Mouse (Mus musculus): ENCODE results near the gene 3110082I17Rik. TPM values are rescaled to one million over a fixed set of nuclear protein-coding genes. Genes with fewer than 3 reads are reported as not detected.

3110082I17Rik gene
- polyA plus RNA-seq, 1 experiment from 2014 or later: 34.1 TPM

DNA sequence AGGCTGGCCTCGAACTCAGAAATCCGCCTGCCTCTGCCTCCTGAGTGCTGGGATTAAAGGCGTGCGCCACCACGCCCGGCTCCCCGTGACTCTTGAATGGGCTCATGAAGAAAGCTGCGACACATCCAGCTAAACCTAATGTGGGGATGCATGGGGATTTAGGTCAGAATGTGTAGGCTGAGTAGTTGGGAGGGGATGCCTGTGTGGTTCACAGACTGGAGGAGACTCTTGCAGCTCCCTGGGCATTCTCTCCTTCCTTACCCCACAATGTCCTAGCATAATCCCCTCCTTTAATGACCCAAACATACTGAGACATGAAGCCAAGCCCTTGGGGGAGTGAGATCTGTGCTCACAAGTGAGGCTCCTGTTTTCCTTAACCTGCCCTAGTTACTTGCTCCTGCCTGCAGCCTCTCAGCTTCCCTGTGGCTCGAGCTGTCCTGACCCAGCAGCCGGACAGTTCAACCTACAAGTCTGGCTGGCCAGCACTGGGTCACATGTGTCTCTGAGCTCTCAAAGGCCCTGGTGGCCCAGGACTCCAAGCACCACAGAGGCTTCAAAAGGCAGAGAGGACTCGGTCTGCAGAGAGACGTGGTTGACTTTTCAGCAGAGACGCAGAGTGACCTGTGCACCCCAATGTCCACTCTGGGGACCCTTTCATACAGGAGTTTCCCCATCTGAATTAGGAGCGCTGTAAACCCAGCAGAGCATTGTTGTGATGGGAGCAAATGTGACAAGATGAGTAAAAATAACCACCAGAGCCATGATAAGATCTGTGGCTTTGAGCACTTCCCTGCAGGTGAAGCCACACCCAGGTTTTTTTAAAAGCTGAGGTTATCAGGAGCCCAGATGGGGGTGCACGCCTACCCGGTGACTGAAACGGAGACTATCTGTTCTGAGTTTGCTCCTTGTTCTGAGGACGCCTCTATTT, 78.5 kb downstream of the 3110082I17Rik start:
- no peaks in the 10 kb centered on the region for H3K27me3 ChIP-seq (ENCODE audit: control insufficient read depth, insufficient read depth, low read length)
- H3K36me3 ChIP-seq (ENCODE audit: control insufficient read depth, insufficient read depth, low read length): no peaks in the 10 kb centered on the region
- no peak overlapping the region for H3K4me3 ChIP-seq (ENCODE audit: low read depth, low read length)
- peaks cover 7% of the 10 kb centered on the region for H3K4me1 ChIP-seq (ENCODE audit: control insufficient read depth, insufficient read depth, low read length)
- no peak for DNase-seq (ENCODE audit: low spot score, missing footprints)
- H3K27ac ChIP-seq (ENCODE audit: low read depth, low read length): no peak overlapping the region; the same call in 1 of the 2 replicates
- H3K9ac ChIP-seq (ENCODE audit: low read length): no peak overlapping the region
- ATAC-seq (ENCODE audit: low FRiP score): no peak
- peak overlapping the region; percentile 4; the same call in 1 of the 2 replicates for H3K4me2 ChIP-seq
- 81% methylated on average over 18 of the region's 18 CpGs for WGBS
- no peaks in the 10 kb centered on the region for H3K9me3 ChIP-seq (ENCODE audit: control insufficient read depth, low read length)

DNA sequence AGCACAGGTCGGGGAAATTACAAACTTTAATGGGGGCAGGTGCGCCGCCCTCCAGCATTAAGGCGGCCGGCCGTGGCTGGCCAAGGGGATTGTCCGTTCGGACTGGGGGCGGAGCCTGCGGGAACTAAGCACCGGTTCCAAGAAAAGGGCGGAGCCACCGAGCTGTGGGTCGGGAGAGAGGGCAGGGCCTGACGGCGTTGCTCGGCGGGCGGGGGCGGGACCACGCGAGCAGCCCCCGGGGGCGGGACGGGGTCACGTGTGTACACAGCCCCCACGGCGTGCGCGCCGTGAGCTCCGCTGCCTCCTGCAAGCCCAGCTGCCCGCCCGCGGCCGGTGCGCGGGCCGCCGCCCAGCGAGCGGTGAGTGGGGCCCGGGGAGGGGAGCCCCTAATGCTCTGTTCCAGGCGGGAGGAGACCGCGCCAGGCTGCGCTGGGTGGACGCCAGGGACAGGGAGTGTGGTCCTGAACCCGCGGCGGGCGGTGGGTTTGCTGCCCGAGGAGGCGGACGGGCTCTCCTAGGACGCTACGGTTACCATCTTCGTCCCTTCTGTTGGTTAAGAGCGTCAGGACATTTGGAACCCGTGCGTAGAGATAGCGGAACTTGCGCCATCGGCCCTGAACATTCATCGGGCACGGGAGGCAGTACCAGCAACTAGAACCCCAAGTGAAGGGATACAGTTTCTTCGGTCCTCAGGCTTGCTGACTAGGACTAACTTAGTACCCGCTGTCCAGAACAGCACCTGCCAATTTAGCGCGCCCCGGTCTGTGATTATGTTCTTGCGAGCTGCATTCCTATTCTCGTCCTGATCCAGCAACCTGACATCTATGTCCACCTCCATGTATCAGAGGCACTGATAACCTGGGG, 79.7 kb downstream of the 3110082I17Rik start:
- peak; percentile 96 for DNase-seq (ENCODE audit: low spot score, missing footprints)
- ATAC-seq (ENCODE audit: low FRiP score): peak; percentile 89
- Histone ChIP-seq H3K36me3 (ENCODE audit: control insufficient read depth, insufficient read depth, low read length) (no peaks in the 10 kb centered on the region), H3K4me1 (ENCODE audit: control insufficient read depth, insufficient read depth, low read length) (peaks cover 7% of the 10 kb centered on the region), H3K9ac (ENCODE audit: low read length) (peak overlapping the region; percentile 69), H3K4me3 (ENCODE audit: low read depth, low read length) (peak overlapping the region; percentile 60), H3K27ac (ENCODE audit: low read depth, low read length) (peak overlapping the region; percentile 30), H3K27me3 (ENCODE audit: control insufficient read depth, insufficient read depth, low read length) (no peaks in the 10 kb centered on the region), H3K4me2 (peak overlapping the region; percentile 89), H3K9me3 (ENCODE audit: control insufficient read depth, low read length) (no peaks in the 10 kb centered on the region)
- WGBS: 1% methylated on average over 73 of the region's 73 CpGs

DNA sequence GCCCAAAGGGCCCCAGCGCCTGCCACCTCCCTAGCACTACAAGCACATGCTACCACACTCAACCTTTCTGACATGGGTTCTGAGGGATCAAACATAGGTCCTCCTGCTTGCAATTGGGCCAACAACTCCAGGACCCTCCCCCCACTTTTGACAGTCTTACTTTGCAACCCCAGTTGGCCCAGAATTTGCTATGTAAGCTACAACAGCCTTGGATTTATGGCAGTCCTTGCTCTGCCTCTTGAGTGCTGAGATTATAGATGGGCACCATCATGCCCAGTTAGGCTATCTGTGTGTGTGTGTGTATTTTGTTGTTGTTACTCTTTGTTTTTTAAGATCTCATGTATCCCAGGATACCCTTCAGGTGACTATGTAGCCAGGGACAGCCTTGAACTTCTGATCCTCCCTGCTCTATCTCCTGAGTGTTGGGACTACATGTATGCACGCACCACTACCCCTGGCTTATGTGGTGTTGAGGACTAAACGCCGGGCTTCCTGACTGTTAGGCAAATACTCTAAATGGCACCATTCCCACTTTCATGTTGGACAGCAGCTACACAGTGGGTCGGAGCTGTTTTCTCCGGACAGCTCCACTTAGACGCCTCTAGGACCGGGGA, 80.4 kb downstream of the 3110082I17Rik start:
- Histone ChIP-seq H3K4me2 (peak overlapping the region; percentile 89), H3K36me3 (ENCODE audit: control insufficient read depth, insufficient read depth, low read length) (no peaks in the 10 kb centered on the region), H3K27ac (ENCODE audit: low read depth, low read length) (no peak overlapping the region), H3K4me1 (ENCODE audit: control insufficient read depth, insufficient read depth, low read length) (peaks cover 7% of the 10 kb centered on the region), H3K9ac (ENCODE audit: low read length) (no peak overlapping the region; the same call in 1 of the 2 replicates), H3K4me3 (ENCODE audit: low read depth, low read length) (peak overlapping the region; percentile 60), H3K27me3 (ENCODE audit: control insufficient read depth, insufficient read depth, low read length) (no peaks in the 10 kb centered on the region), H3K9me3 (ENCODE audit: control insufficient read depth, low read length) (no peaks in the 10 kb centered on the region)
- 20% methylated on average over 8 of the region's 8 CpGs for WGBS
- peak; percentile 36 for ATAC-seq (ENCODE audit: low FRiP score)
- DNase-seq (ENCODE audit: low spot score, missing footprints): peak; percentile 86

DNA sequence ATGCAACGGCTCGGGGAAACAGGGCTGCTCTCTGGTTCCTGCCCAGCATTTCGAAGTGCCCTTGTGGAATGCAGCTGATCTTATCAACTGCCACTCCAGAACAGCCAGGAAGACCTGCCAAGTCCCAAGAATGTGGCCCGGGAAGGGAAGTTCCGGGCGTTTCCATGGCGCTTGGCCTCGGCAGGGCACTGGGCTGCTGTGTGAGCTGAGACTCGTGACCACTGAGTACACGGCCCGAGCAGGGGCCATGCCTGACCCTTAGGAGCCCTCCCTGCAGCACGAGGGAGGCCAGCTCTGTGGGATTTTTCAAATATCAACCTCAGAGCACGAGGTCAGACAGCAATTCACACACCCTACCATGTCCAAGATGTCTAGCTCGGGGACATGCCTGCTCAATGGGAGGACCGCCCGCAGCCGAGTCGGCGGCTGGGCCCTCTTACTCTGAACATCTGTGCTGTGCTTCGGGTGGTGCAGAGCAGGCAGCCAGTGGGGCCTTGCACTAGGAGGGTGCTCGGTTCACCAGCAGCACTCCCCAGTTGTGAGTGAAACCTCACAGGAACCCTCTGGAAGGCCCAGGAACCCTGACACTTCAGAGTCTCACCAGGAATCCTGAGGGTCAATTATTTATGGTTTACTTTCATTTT, 81.2 kb downstream of the 3110082I17Rik start:
- no peaks in the 10 kb centered on the region for H3K36me3 ChIP-seq (ENCODE audit: control insufficient read depth, insufficient read depth, low read length)
- peaks cover 7% of the 10 kb centered on the region for H3K4me1 ChIP-seq (ENCODE audit: control insufficient read depth, insufficient read depth, low read length)
- no peaks in the 10 kb centered on the region for H3K27me3 ChIP-seq (ENCODE audit: control insufficient read depth, insufficient read depth, low read length)
- H3K9ac ChIP-seq (ENCODE audit: low read length): no peak overlapping the region
- H3K9me3 ChIP-seq (ENCODE audit: control insufficient read depth, low read length): no peaks in the 10 kb centered on the region
- 53% methylated on average over 21 of the region's 21 CpGs for WGBS
- ATAC-seq (ENCODE audit: low FRiP score) (no peak), DNase-seq (ENCODE audit: low spot score, missing footprints) (no peak)
- no peak overlapping the region for H3K4me2 ChIP-seq
- no peak overlapping the region for H3K4me3 ChIP-seq (ENCODE audit: low read depth, low read length)
- H3K27ac ChIP-seq (ENCODE audit: low read depth, low read length): 0 out of 2 replicates have a peak overlapping the region, but pooled peaks have one; percentile 11

DNA sequence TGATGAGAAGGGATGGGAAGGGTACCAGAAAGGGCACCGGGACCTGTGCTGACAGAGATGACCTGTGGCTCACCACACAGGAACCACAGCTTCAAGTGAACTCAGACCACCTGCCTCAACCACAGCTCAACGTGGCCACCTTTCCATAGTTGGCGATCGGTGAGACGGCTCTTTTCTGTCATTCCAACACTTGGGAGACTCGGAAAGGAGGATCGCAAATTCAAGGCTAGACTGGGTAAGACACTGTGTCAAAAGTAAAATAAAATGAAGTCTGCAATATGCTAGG, 82.1 kb downstream of the 3110082I17Rik start:
- H3K9me3 ChIP-seq (ENCODE audit: control insufficient read depth, low read length): no peaks in the 10 kb centered on the region
- peaks cover 7% of the 10 kb centered on the region for H3K4me1 ChIP-seq (ENCODE audit: control insufficient read depth, insufficient read depth, low read length)
- ATAC-seq (ENCODE audit: low FRiP score) (no peak), DNase-seq (ENCODE audit: low spot score, missing footprints) (no peak)
- no peak overlapping the region for H3K9ac ChIP-seq (ENCODE audit: low read length)
- H3K4me2 ChIP-seq: no peak overlapping the region
- WGBS: 94% methylated on average over 7 of the region's 7 CpGs
- no peaks in the 10 kb centered on the region for H3K27me3 ChIP-seq (ENCODE audit: control insufficient read depth, insufficient read depth, low read length)
- H3K36me3 ChIP-seq (ENCODE audit: control insufficient read depth, insufficient read depth, low read length): no peaks in the 10 kb centered on the region
- H3K27ac ChIP-seq (ENCODE audit: low read depth, low read length): no peak overlapping the region
- H3K4me3 ChIP-seq (ENCODE audit: low read depth, low read length): no peak overlapping the region

DNA sequence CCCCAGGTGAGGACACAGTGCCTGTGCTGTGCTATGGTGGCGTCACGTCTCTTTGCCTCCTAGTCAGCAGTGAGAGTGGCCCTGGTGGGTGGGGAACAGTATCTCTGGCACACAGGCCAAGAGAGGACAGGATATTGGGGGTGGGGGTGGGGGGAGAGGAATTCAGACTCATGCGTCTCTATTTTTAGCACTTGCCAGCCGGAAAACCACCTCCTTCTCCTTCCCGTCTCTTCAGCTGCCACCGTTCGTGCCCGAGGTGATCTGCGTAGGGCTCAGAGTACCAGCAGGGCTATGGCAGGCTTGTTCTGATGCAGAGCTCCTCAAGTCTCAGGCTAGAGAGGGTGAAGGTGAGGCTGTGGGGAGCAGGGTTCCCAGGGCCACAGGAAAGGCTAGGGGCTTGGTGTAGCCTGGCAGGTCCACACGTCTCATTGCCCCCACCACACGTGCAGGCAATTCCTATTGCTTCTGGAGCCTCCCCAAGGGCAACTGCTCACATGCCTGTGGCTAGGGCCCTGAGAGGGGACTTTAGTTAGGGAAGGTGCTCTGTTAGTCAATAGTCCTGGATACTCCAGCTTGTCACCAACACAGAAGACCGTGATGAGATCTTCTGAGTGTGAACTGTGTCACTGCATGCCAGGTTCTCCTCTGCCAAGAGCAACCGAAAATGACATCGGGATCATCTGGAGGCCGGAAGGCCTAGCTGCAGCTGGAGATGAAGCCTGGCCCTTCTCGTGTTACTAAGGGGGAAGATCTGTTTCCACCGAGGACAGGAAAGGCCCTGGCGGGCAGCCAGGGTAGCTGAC, 82.7 kb downstream of the 3110082I17Rik start, which contains the start of gene Gpr146:
Gene Gpr146 (plus strand): TSS at position 230 of the 803 bp plus-strand sequence.
- H3K9ac ChIP-seq (ENCODE audit: low read length): no peak within 1 kb of the TSS
- 89% methylated on average over 18 of the region's 18 CpGs for WGBS

DNA sequence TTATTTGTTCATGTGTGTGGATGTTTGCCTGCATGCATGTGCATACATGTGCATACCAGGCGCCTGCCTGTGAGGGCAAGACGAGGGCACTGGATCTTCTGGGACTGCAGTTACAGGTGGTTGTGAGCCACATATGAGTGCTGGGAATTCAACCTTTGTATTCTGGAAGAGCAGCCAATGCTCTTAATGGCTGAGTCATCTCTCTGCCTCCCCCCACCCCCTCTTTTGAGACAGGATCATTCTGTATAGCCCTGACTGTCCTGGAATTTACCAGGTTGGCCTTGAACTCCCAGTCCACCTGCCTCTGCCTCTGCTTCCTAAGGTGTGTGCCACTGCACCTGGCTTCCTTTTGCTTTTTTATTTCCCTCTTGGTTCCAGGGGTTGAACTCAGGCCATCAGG, 85.5 kb downstream of the 3110082I17Rik start:
- H3K9me3 ChIP-seq (ENCODE audit: control insufficient read depth, low read length): no peaks in the 10 kb centered on the region
- H3K4me3 ChIP-seq (ENCODE audit: low read depth, low read length): no peak overlapping the region
- ATAC-seq (ENCODE audit: low FRiP score): no peak
- no peak overlapping the region for H3K27ac ChIP-seq (ENCODE audit: low read depth, low read length)
- H3K9ac ChIP-seq (ENCODE audit: low read length): no peak overlapping the region
- no peak overlapping the region for H3K4me2 ChIP-seq
- no peaks in the 10 kb centered on the region for H3K36me3 ChIP-seq (ENCODE audit: control insufficient read depth, insufficient read depth, low read length)
- no peak for DNase-seq (ENCODE audit: low spot score, missing footprints)
- no peaks in the 10 kb centered on the region for H3K27me3 ChIP-seq (ENCODE audit: control insufficient read depth, insufficient read depth, low read length)
- 73% methylated on average over 2 of the region's 2 CpGs for WGBS
- peaks cover 6% of the 10 kb centered on the region for H3K4me1 ChIP-seq (ENCODE audit: control insufficient read depth, insufficient read depth, low read length)

More for the DNA sequence above, 82.7 kb downstream of the 3110082I17Rik start, which contains the start of gene Gpr146:
- Histone ChIP-seq H3K4me1 (ENCODE audit: control insufficient read depth, insufficient read depth, low read length) (peaks cover 7% of the 10 kb centered on the region), H3K36me3 (ENCODE audit: control insufficient read depth, insufficient read depth, low read length) (no peaks in the 10 kb centered on the region), H3K27ac (ENCODE audit: low read depth, low read length) (no peak within 1 kb of the TSS; the same call in 1 of the 2 replicates), H3K4me3 (ENCODE audit: low read depth, low read length) (no peak within 1 kb of the TSS), H3K4me2 (no peak within 1 kb of the TSS), H3K27me3 (ENCODE audit: control insufficient read depth, insufficient read depth, low read length) (no peaks in the 10 kb centered on the region), H3K9me3 (ENCODE audit: control insufficient read depth, low read length) (no peaks in the 10 kb centered on the region)
- DNase-seq (ENCODE audit: low spot score, missing footprints) (no peak), ATAC-seq (ENCODE audit: low FRiP score) (no peak)

DNA sequence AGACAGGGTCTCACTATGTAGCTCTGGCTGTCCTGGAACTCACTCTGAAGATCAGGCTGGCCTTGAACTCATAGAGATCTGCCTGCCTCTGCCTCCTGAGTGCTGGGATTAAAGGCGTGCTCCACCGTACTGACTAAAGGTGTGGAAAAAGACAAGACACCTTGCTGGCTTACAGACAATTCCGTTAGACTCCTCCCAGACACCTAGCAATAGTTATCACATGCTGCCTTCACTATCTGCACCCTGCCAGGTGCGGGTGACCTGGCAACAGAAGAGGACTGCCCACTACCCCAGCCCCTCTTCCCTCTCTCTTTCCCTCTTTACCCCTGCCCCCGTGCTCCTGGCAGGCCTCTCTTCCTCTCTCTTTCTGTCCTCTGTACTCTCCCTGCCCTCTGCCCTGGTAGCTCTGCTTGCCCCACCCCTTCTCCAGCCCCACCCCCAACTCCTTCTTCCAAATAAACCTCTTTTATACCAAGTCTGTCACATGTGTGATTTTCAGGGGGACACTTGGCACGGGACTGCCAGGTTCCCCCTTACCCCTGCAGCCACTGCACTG, 86.4 kb downstream of the 3110082I17Rik start:
- DNase-seq (ENCODE audit: low spot score, missing footprints): no peak
- no peak for ATAC-seq (ENCODE audit: low FRiP score)
- H3K9me3 ChIP-seq (ENCODE audit: control insufficient read depth, low read length): no peaks in the 10 kb centered on the region
- no peak overlapping the region for H3K4me3 ChIP-seq (ENCODE audit: low read depth, low read length)
- H3K9ac ChIP-seq (ENCODE audit: low read length): no peak overlapping the region
- WGBS: 85% methylated on average over 6 of the region's 6 CpGs
- no peaks in the 10 kb centered on the region for H3K27me3 ChIP-seq (ENCODE audit: control insufficient read depth, insufficient read depth, low read length)
- no peaks in the 10 kb centered on the region for H3K36me3 ChIP-seq (ENCODE audit: control insufficient read depth, insufficient read depth, low read length)
- H3K4me1 ChIP-seq (ENCODE audit: control insufficient read depth, insufficient read depth, low read length): peaks cover 6% of the 10 kb centered on the region
- H3K27ac ChIP-seq (ENCODE audit: low read depth, low read length): no peak overlapping the region
- H3K4me2 ChIP-seq: no peak overlapping the region

All from midbrain, embryonic 11.5 days (tissue).